Mouse (Mus musculus) frontal cortex, postnatal 36 days (tissue): ENCODE measurements around the gene Snx15.

ENCODE experiments used
- DNase-seq, 2 experiments: peaks; one replicate each; pipeline ENCODE4 v3.0.0; 2022; ENCODE audit warnings: low spot score in 2 of 2

The Snx15 gene

GRCm38 (mm10) chr19:6071261-6071660 is 56.8 kb downstream of the Snx15 start:
- no peak for DNase-seq

GRCm38 (mm10) chr19:6070571-6071250 is 57.4 kb downstream of the Snx15 start:
- DNase-seq: no peak

- no peak for DNase-seq
Observed at GRCm38 (mm10) chr19:6069851-6070250, 58.3 kb downstream of the Snx15 start.
